Mouse (Mus musculus): ENCODE measurements around the gene Sprn.
"Not testable (repeated sequence)": the region's sequence is repeated elsewhere in the genome, so short reads cannot be mapped to it uniquely, and the experiment has no call there.

Sprn gene

GRCm38 (mm10) chr7:140144550-140144949 is 10.1 kb downstream of the Sprn start:
- DNase-seq (ENCODE audit: low read depth, low spot score), result no peak

- DNase-seq (ENCODE audit: low read depth, low spot score), result peak; percentile 81
Observed at GRCm38 (mm10) chr7:140141350-140141749, 13.3 kb downstream of the Sprn start.

GRCm38 (mm10) chr7:140138021-140138310 is 16.7 kb downstream of the Sprn start:
- DNase-seq (ENCODE audit: low read depth, low spot score), result no peak

- DNase-seq (ENCODE audit: low read depth, low spot score), result peak; percentile 98
Observed at GRCm38 (mm10) chr7:140137135-140138020, 17.3 kb downstream of the Sprn start, which contains the start of gene Mtg1. TSS of gene Mtg1 (plus strand) at chr7:140137564.

GRCm38 (mm10) chr7:140135106-140135770 is 19.4 kb downstream of the Sprn start:
- no peak for DNase-seq (ENCODE audit: low read depth, low spot score)

- DNase-seq (ENCODE audit: low read depth, low spot score), result not testable (repeated sequence)
Observed at GRCm38 (mm10) chr7:140134033-140134432, 20.6 kb downstream of the Sprn start.

- DNase-seq (ENCODE audit: low read depth, low spot score), result not testable (repeated sequence)
Observed at GRCm38 (mm10) chr7:140132184-140132583, 22.5 kb downstream of the Sprn start.

- DNase-seq (ENCODE audit: low read depth, low spot score), result no peak
Observed at GRCm38 (mm10) chr7:140127911-140128310, 26.8 kb downstream of the Sprn start.

- peak; percentile 32 for DNase-seq (ENCODE audit: low read depth, low spot score)
Observed at GRCm38 (mm10) chr7:140126934-140127333, 27.7 kb downstream of the Sprn start.

GRCm38 (mm10) chr7:140126022-140126350 is 28.7 kb downstream of the Sprn start:
- DNase-seq (ENCODE audit: low read depth, low spot score), result no peak

GRCm38 (mm10) chr7:140125278-140126021 is 29.2 kb downstream of the Sprn start:
- DNase-seq (ENCODE audit: low read depth, low spot score), result peak; percentile 97

GRCm38 (mm10) chr7:140124382-140124781 is 30.3 kb downstream of the Sprn start:
- DNase-seq (ENCODE audit: low read depth, low spot score), result no peak

GRCm38 (mm10) chr7:140122765-140123164 is 31.9 kb downstream of the Sprn start:
- peak; percentile 72 for DNase-seq (ENCODE audit: low read depth, low spot score)

- DNase-seq (ENCODE audit: low read depth, low spot score), result no peak
Observed at GRCm38 (mm10) chr7:140121338-140121910, 33.3 kb downstream of the Sprn start.

GRCm38 (mm10) chr7:140120484-140120883 is 34.2 kb downstream of the Sprn start:
- DNase-seq (ENCODE audit: low read depth, low spot score), result no peak

- DNase-seq (ENCODE audit: low read depth, low spot score), result peak; percentile 94
Observed at GRCm38 (mm10) chr7:140116329-140117054, 38.2 kb downstream of the Sprn start, which contains the start of gene Echs1. TSS of gene Echs1 (minus strand) at chr7:140116476.

GRCm38 (mm10) chr7:140115583-140116328 is 38.9 kb downstream of the Sprn start, which contains the start of gene Paox:
TSS of gene Paox (plus strand) at chr7:140115799.
- peak; percentile 84 for DNase-seq (ENCODE audit: low read depth, low spot score)

- no peak for DNase-seq (ENCODE audit: low read depth, low spot score)
Observed at GRCm38 (mm10) chr7:140111943-140112342, 42.7 kb downstream of the Sprn start.

GRCm38 (mm10) chr7:140104009-140104408 is 50.7 kb downstream of the Sprn start:
- no peak for DNase-seq (ENCODE audit: low read depth, low spot score)
